Mouse (Mus musculus) olfactory bulb, adult 2 months (tissue): ENCODE measurements around the gene Uba52. TPM values are rescaled to one million over a fixed set of nuclear protein-coding genes. Genes with fewer than 3 reads are reported as not detected.

Source experiments
- H3K27ac ChIP-seq: fragments of 200-500 bp; 2 replicates; pipeline ENCODE4 v1.5.1; 2012; ENCODE audit warnings: low read depth, low read length; ENCODE audit not compliant: insufficient read depth
- H3K4me1 ChIP-seq: fragments of 200-500 bp; 2 replicates; pipeline ENCODE4 v1.6.1; 2012; ENCODE audit warnings: low read length; ENCODE audit not compliant: control insufficient read depth, insufficient read depth
- H3K4me3 ChIP-seq: fragments of 200-500 bp; 2 replicates; pipeline ENCODE4 v1.5.1; 2012; ENCODE audit warnings: mild to moderate bottlenecking, low read depth, low read length, moderate library complexity; ENCODE audit not compliant: insufficient read depth
- CTCF ChIP-seq: fragments of 200-500 bp; IDR thresholded peaks from 2 replicates; pipeline ENCODE4 v1.5.1; 2012; ENCODE audit warnings: low read depth, mild to moderate bottlenecking, low read length, moderate library complexity; ENCODE audit not compliant: insufficient read depth
- POLR2A ChIP-seq: fragments of 200-500 bp; IDR thresholded peaks from 2 replicates; pipeline ENCODE4 v1.6.1; 2012; ENCODE audit warnings: mild to moderate bottlenecking, low read depth, low read length, moderate library complexity; ENCODE audit not compliant: insufficient read depth
- WGBS: fragments of 180-500 bp; shearing (Covaris S2); methylation state at CpG from one replicate; pipeline ENCODE4 v1.1.7; 2018; 5-methylcytosine and 5-hydroxymethylcytosine counted together
- polyA plus RNA-seq: library from polyadenylated mRNA; stranded (reverse); fragments of >200 nt; gene quantifications from 2 replicates; pipeline ENCODE4 v1.2.4, GENCODE M21; 2012; ENCODE audit warnings: low replicate concordance; ENCODE audit not compliant: missing spikeins, insufficient read depth, insufficient read length

Uba52 gene
- polyA plus RNA-seq, 1 experiment, result not detected

GRCm38 (mm10) chr8:70466305-70466704 is 44.3 kb downstream of the Uba52 start:
- 76% methylated on average over 4 of the region's 4 CpGs for WGBS
- no peak overlapping the region for H3K27ac ChIP-seq
- TF ChIP-seq POLR2A, result no peak
- no peak for TF ChIP-seq CTCF
- no peak overlapping the region for H3K4me3 ChIP-seq
- H3K4me1 ChIP-seq, result peaks cover 56% of the 10 kb centered on the region

GRCm38 (mm10) chr8:70465701-70466100 is 44.9 kb downstream of the Uba52 start:
- WGBS, result over 99% methylated on average over 4 of the region's 4 CpGs
- Histone ChIP-seq H3K4me1 (peaks cover 61% of the 10 kb centered on the region), H3K4me3 (no peak overlapping the region), H3K27ac (no peak overlapping the region)
- TF ChIP-seq CTCF (no peak), POLR2A (no peak)

- H3K4me1 ChIP-seq, result peaks cover 50% of the 10 kb centered on the region
- no peak for TF ChIP-seq POLR2A
- no peak for TF ChIP-seq CTCF
- whole genome bisulfite sequencing, result 93% methylated on average over 6 of the region's 6 CpGs
- no peak overlapping the region for H3K27ac ChIP-seq
- H3K4me3 ChIP-seq, result no peak overlapping the region
These were observed 46.4 kb downstream of the Uba52 start for GRCm38 (mm10) chr8:70464162-70464561.

- Histone ChIP-seq H3K27ac (no peak overlapping the region), H3K4me1 (peaks cover 43% of the 10 kb centered on the region), H3K4me3 (no peak overlapping the region)
- TF ChIP-seq CTCF (no peak), POLR2A (no peak)
- 44% methylated on average over 4 of the region's 4 CpGs for WGBS
These were observed 47.3 kb downstream of the Uba52 start for GRCm38 (mm10) chr8:70463306-70463705.

- WGBS, result 74% methylated on average over 8 of the region's 8 CpGs
- Histone ChIP-seq H3K4me3 (no peak overlapping the region), H3K27ac (no peak overlapping the region), H3K4me1 (peaks cover 38% of the 10 kb centered on the region)
- TF ChIP-seq POLR2A (no peak), CTCF (no peak)
These were observed 48.1 kb downstream of the Uba52 start for GRCm38 (mm10) chr8:70462516-70462813.

DNA sequence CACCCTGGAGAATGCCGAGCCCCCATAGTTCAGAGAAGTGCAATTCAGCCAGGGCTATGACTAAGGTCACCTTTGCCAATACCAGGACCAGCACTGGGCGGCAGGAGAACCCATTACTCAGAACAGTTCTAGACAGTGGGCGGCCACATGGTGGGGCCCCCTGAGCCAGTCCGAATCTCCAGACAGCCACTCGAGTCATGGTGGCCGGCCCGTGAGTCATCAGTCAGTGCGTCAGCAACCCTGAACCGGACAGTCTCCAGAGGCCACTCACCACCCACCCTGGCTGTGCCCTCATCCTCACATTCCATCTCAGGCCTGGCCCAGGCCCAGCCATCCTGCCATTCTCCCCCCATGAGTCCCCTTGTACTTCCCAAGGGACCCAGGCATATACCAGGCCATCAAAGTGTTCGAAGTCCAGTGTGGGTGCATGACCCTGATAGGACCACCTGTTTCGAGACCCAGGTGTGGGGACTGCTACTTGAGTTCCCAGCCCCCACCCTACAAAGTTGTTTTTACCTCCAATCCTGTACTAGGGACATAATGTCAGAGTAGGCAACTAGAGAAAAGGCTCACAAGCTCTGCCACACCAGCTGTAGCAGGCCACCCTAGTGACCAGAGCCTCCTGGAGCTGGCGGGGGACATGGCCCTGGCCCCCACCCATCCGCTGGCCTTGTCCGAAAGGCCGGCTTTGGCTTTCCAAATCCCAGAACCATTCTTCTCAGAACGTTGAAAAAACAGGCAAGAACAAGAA is 48.7 kb downstream of the Uba52 start:
- 81% methylated on average over 16 of the region's 16 CpGs for WGBS
- no peak for TF ChIP-seq CTCF
- no peak for TF ChIP-seq POLR2A
- H3K4me1 ChIP-seq, result peaks cover 34% of the 10 kb centered on the region
- H3K27ac ChIP-seq, result no peak overlapping the region
- no peak overlapping the region for H3K4me3 ChIP-seq

DNA sequence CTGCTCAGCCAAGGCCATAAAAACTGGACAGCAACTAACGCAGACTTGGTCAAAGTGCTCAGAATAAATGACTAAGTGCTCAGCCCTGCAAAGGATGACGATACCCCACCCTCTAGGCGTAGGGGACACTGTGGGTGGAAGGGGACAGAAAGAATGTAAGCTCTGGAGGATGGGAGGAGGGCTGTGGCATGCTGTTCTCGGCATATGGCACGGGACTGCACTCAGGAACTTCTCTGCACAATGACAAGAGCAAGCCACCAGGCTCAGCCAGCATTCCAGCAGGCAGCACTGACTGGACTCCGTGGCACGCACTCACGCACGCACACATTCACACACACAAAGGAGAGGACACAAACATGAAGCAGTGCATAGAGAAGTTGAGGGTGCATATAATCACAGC is 50.0 kb downstream of the Uba52 start:
- Histone ChIP-seq H3K4me1 (peaks cover 33% of the 10 kb centered on the region), H3K27ac (no peak overlapping the region), H3K4me3 (no peak overlapping the region)
- WGBS, result 70% methylated on average over 9 of the region's 9 CpGs
- no peak for TF ChIP-seq CTCF

- Histone ChIP-seq H3K4me1 (peaks cover 36% of the 10 kb centered on the region), H3K27ac (no peak overlapping the region), H3K4me3 (no peak overlapping the region)
- TF ChIP-seq CTCF (no peak), POLR2A (no peak)
- 77% methylated on average over 5 of the region's 5 CpGs for WGBS
These were observed 50.4 kb downstream of the Uba52 start for GRCm38 (mm10) chr8:70460199-70460598.

DNA sequence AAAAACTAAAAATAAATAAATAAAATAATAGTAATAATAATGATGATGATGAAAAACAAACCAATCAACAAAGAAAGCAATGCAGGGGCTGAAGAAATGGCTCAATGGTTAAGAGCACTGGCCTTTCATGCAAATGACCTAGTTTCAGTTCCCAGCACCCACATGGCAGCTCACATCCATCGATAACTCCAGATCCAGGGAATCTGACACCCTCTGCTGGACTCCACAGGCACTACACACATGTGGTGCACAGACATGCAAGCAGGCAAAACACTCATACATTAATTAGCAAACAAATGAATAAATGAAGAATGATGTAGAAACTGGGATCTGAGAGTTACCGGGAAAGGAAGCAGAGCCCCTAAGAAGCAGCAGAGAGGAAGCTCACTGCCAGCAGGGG is 51.0 kb downstream of the Uba52 start:
- Histone ChIP-seq H3K4me3 (no peak overlapping the region), H3K4me1 (peaks cover 39% of the 10 kb centered on the region), H3K27ac (no peak overlapping the region)
- TF ChIP-seq CTCF (no peak), POLR2A (no peak)
- 96% methylated on average over 2 of the region's 2 CpGs for WGBS

DNA sequence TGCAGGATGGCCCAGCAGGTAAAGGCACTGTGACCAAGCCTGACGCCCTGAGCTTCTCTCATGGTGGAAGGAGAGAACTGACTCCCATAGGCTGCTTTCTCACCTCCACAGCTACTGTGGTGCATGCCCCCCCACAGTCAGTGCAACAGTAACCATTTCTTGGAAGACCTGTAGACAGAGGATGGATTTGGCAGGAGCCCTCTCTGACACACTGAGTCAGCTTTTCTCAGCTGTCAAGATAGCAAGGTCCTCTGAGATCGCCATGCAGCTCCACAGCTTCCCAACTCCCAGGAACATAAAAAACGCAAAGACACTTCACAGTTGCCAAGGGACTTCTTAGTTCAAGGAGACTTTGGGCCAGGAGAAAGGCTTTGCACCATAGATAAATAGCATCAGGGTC is 52.1 kb downstream of the Uba52 start:
- Histone ChIP-seq H3K27ac (no peak overlapping the region), H3K4me1 (peaks cover 42% of the 10 kb centered on the region), H3K4me3 (no peak overlapping the region)
- WGBS, result 81% methylated on average over 3 of the region's 3 CpGs
- no peak for TF ChIP-seq POLR2A
- no peak for TF ChIP-seq CTCF

Other genes starting within 250 kb of the Uba52 start
- not detected in 2 replicates for gene Homer3, start 228.0 kb downstream of the Uba52 start, polyA plus RNA-seq
- gene Ddx49, start 208.3 kb downstream of the Uba52 start, polyA plus RNA-seq, result not detected in 2 replicates
- not detected in 2 replicates for gene Cope, start 208.3 kb downstream of the Uba52 start, polyA plus RNA-seq
- not detected in 2 replicates for gene Cers1, start 195.0 kb downstream of the Uba52 start, polyA plus RNA-seq
- gene Gdf1, start 181.0 kb downstream of the Uba52 start, polyA plus RNA-seq, result not detected in 2 replicates
- gene Upf1, start 157.5 kb downstream of the Uba52 start, polyA plus RNA-seq, result not detected in 2 replicates
- gene Comp, start 137.2 kb downstream of the Uba52 start, polyA plus RNA-seq, result not detected in 2 replicates
- not detected in 2 replicates for gene Crtc1, start 71.2 kb downstream of the Uba52 start, polyA plus RNA-seq
- not detected in 2 replicates for gene Klhl26, start 33.8 kb downstream of the Uba52 start, polyA plus RNA-seq
- not detected in 2 replicates for gene Tmem59l, start 23.4 kb downstream of the Uba52 start, polyA plus RNA-seq
- gene Crlf1, start 17.6 kb downstream of the Uba52 start, polyA plus RNA-seq, result not detected in 2 replicates
- gene Rex1bd, start 4.0 kb downstream of the Uba52 start, polyA plus RNA-seq, result not detected in 2 replicates
- gene Fkbp8, start 16.9 kb upstream of the Uba52 start, polyA plus RNA-seq, result not detected in 2 replicates
- not detected in 2 replicates for gene Kxd1, start 17.2 kb upstream of the Uba52 start, polyA plus RNA-seq
- not detected in 2 replicates for gene Ell, start 28.7 kb upstream of the Uba52 start, polyA plus RNA-seq
- gene Isyna1, start 83.6 kb upstream of the Uba52 start, polyA plus RNA-seq, result not detected in 2 replicates
- not detected in 2 replicates for gene Ssbp4, start 98.1 kb upstream of the Uba52 start, polyA plus RNA-seq
- gene Lrrc25, start 105.4 kb upstream of the Uba52 start, polyA plus RNA-seq, result not detected in 2 replicates
- gene Gdf15, start 121.7 kb upstream of the Uba52 start, polyA plus RNA-seq, result not detected in 2 replicates
- not detected in 2 replicates for gene Pgpep1, start 149.6 kb upstream of the Uba52 start, polyA plus RNA-seq
- gene Lsm4, start 162.4 kb upstream of the Uba52 start, polyA plus RNA-seq, result not detected in 2 replicates
- gene Jund, start 188.1 kb upstream of the Uba52 start, polyA plus RNA-seq, result not detected in 2 replicates
- gene Iqcn, start 192.7 kb upstream of the Uba52 start, polyA plus RNA-seq, result not detected in 2 replicates
- not detected in 2 replicates for gene Gm3336, start 207.7 kb upstream of the Uba52 start, polyA plus RNA-seq
- not detected in 2 replicates for gene Pde4c, start 212.9 kb upstream of the Uba52 start, polyA plus RNA-seq
- 431 and 581 TPM in 2 replicates for gene Rab3a, start 243.9 kb upstream of the Uba52 start, polyA plus RNA-seq